23 mouse cellular contexts compared by ENCODE assay signal in genomic region chr3:36210939-36211338, GRCm38 (mm10). TPM values are rescaled to one million over a fixed set of nuclear protein-coding genes. Genes with fewer than 3 reads are reported as not detected.
A peak's percentile ranks its signal among the peaks of the same experiment; 100 is the strongest.
DNase-seq lines count a peak whose midpoint lies in the region; ATAC-seq and TF ChIP-seq lines count a peak whose summit lies in the region.
"Had no signal": no experiment of that assay in that cellular context is flagged by ENCODE, and none has a peak within 500 bp of the region (broad histone marks: within the 10 kb centered on the region; RNA-seq: fewer than 3 reads in every experiment).

No protein-coding gene starts in this region.

- WGBS in forebrain, embryonic 14.5 days = 49% methylated on average over 2 of the region's 2 CpGs
- WGBS in forebrain, embryonic 10.5 days = 95% methylated on average over 2 of the region's 2 CpGs
- 31% methylated on average over 2 of the region's 2 CpGs for WGBS in lung, embryonic 14.5 days

- H3K9me3 ChIP-seq in forebrain, embryonic 14.5 days (replicated peaks; ENCODE audit: control insufficient read depth, low read length) = no peaks in the 10 kb centered on the region
- H3K9me3 ChIP-seq in forebrain, embryonic 10.5 days = no peaks in the 10 kb centered on the region
- H3K9me3 ChIP-seq in lung, embryonic 14.5 days (ENCODE audit: low read depth, low read length) = no peaks in the 10 kb centered on the region
- H3K9me3 ChIP-seq: heart, embryonic 15.5 days; liver, embryonic 15.5 days; neural tube, embryonic 15.5 days had no signal

- no peak overlapping the region for H3K27ac ChIP-seq in forebrain, embryonic 14.5 days (ENCODE audit: low read depth, low read length)
- H3K27ac ChIP-seq in forebrain, embryonic 10.5 days = no peak overlapping the region
- no peak overlapping the region for H3K27ac ChIP-seq in lung, embryonic 14.5 days (ENCODE audit: low read depth)
- H3K27ac ChIP-seq: gastrocnemius, adult 2 months; heart, embryonic 15.5 days; hindbrain, embryonic 14.5 days; liver, embryonic 15.5 days; neural tube, embryonic 15.5 days had no signal

- no peaks in the 10 kb centered on the region for H3K27me3 ChIP-seq in forebrain, embryonic 14.5 days (replicated peaks; ENCODE audit: control insufficient read depth, insufficient read depth, low read length)
- no peaks in the 10 kb centered on the region for H3K27me3 ChIP-seq in forebrain, embryonic 10.5 days (ENCODE audit: poor library complexity, severe bottlenecking)
- H3K27me3 ChIP-seq in lung, embryonic 14.5 days (ENCODE audit: insufficient read depth, low read length) = no peaks in the 10 kb centered on the region
- H3K27me3 ChIP-seq: heart, embryonic 15.5 days; liver, embryonic 15.5 days; neural tube, embryonic 15.5 days had no signal

- peak; percentile 33; the same call in 1 of the 2 replicates for ATAC-seq in forebrain, embryonic 14.5 days
- ATAC-seq in lung, embryonic 14.5 days (ENCODE audit: insufficient read depth) = peak; percentile 67

- peaks cover 5% of the 10 kb centered on the region; the same call in 1 of the 2 replicates for H3K4me1 ChIP-seq in forebrain, embryonic 14.5 days (ENCODE audit: control insufficient read depth, insufficient read depth, low read length)
- H3K4me1 ChIP-seq in forebrain, embryonic 10.5 days = no peaks in the 10 kb centered on the region
- no peaks in the 10 kb centered on the region for H3K4me1 ChIP-seq in lung, embryonic 14.5 days (ENCODE audit: insufficient read depth)
- H3K4me1 ChIP-seq: heart, embryonic 15.5 days; liver, embryonic 15.5 days had no signal

- H3K4me3 ChIP-seq in forebrain, embryonic 14.5 days (ENCODE audit: low read depth, low read length) = no peak overlapping the region
- no peak overlapping the region for H3K4me3 ChIP-seq in forebrain, embryonic 10.5 days
- H3K4me3 ChIP-seq in lung, embryonic 14.5 days (ENCODE audit: low read depth, low read length) = no peak overlapping the region
- H3K4me3 ChIP-seq: gastrocnemius, adult 2 months; heart, embryonic 15.5 days; liver, embryonic 15.5 days; neural tube, embryonic 15.5 days had no signal

- peak; percentile 9 for DNase-seq in adrenal gland, postnatal 14 days
- no peak for DNase-seq in adrenal gland, adult 18-20 months (ENCODE audit: low spot score in 2 of 2)
- peak; percentile 13 for DNase-seq in forebrain, embryonic 14.5 days (ENCODE audit: low spot score)
- DNase-seq in forebrain, embryonic 10.5 days (ENCODE audit: extremely low spot score, low spot score) = no peak
- DNase-seq in lung, embryonic 14.5 days = peak; percentile 73
- DNase-seq in lung, postnatal 25 days (ENCODE audit: low spot score) = no peak
- DNase-seq in right cerebral cortex, postnatal 4 days = peak; percentile 19
- no peak for DNase-seq in right cerebral cortex, postnatal 25 days
- DNase-seq: cerebellum, adult 8-10 months; gastrocnemius, adult 2 months; liver; right cerebral cortex, postnatal 14 days; thymus, postnatal 14 days had no signal

- no peak overlapping the region for H3K9ac ChIP-seq in forebrain, embryonic 14.5 days (ENCODE audit: low read length)
- no peak overlapping the region for H3K9ac ChIP-seq in lung, embryonic 14.5 days
- H3K9ac ChIP-seq: heart, embryonic 15.5 days; hindbrain, embryonic 14.5 days; liver, embryonic 15.5 days; neural tube, embryonic 15.5 days had no signal

- no peaks in the 10 kb centered on the region for H3K36me3 ChIP-seq in forebrain, embryonic 14.5 days (ENCODE audit: control insufficient read depth, insufficient read depth, low read length)
- H3K36me3 ChIP-seq in forebrain, embryonic 10.5 days (replicated peaks) = no peaks in the 10 kb centered on the region
- H3K36me3 ChIP-seq in lung, embryonic 14.5 days (ENCODE audit: insufficient read depth) = no peaks in the 10 kb centered on the region
- H3K36me3 ChIP-seq: heart, embryonic 15.5 days; liver, embryonic 15.5 days; neural tube, embryonic 15.5 days had no signal

- TF ChIP-seq CTCF in lung, embryonic 14.5 days (IDR thresholded peaks at IDR 0.05; ENCODE audit: low read depth) = no peak

- no peak overlapping the region for H3K4me2 ChIP-seq in forebrain, embryonic 14.5 days (ENCODE audit: low read length)
- H3K4me2 ChIP-seq in lung, embryonic 14.5 days = no peak overlapping the region
- H3K4me2 ChIP-seq: heart, embryonic 15.5 days; hindbrain, embryonic 14.5 days; liver, embryonic 15.5 days; midbrain, embryonic 11.5 days; neural tube, embryonic 15.5 days had no signal

RNA-seq across cellular contexts. Expression of gene Qrfpr, which starts 11.2 kb away (rescaled TPM):
- not detected in 2 replicates for total RNA-seq in adrenal gland, postnatal 14 days (2021)
- not detected for total RNA-seq in adrenal gland, adult 18-20 months (2021)
- polyA plus RNA-seq in forebrain, embryonic 14.5 days (2014; fragmentation: Nextera tagmentation; extraction: Ambion mirVana) = 2.6 and 2.8 TPM in 2 replicates
- polyA plus RNA-seq in forebrain, embryonic 10.5 days (2016; fragmentation: Nextera tagmentation; extraction: Ambion mirVana) = 0.18 and 0.38 TPM in 2 replicates
- polyA plus RNA-seq in lung, embryonic 14.5 days (2014; fragmentation: Nextera tagmentation; extraction: Ambion mirVana) = 0.13 TPM in 1 of 2 replicates, not detected in the other
- total RNA-seq: common myeloid progenitor, adult 5-6 weeks; gastrocnemius, adult 2 months; heart, postnatal 36 days; megakaryocyte progenitor cell, adult 5-6 weeks had no signal
- polyA plus RNA-seq: intestine, embryonic 14.5 days; liver, embryonic 15.5 days; midbrain, embryonic 11.5 days; stomach, embryonic 14.5 days had no signal

Comparison
In these comparisons a context has a peak if more than half of its experiments do, and no peak if none do; other contexts are left out.
1. DNase-seq: peak in adrenal gland, postnatal 14 days (single experiment), forebrain, embryonic 14.5 days (single experiment), lung, embryonic 14.5 days (single experiment) and right cerebral cortex, postnatal 4 days (single experiment); none in adrenal gland, adult 18-20 months (0 of 2), forebrain, embryonic 10.5 days (single experiment), lung, postnatal 25 days (single experiment) and right cerebral cortex, postnatal 25 days (single experiment).